Comparison of ENCODE assay signal across 18 mouse cellular contexts in the genomic region with DNA sequence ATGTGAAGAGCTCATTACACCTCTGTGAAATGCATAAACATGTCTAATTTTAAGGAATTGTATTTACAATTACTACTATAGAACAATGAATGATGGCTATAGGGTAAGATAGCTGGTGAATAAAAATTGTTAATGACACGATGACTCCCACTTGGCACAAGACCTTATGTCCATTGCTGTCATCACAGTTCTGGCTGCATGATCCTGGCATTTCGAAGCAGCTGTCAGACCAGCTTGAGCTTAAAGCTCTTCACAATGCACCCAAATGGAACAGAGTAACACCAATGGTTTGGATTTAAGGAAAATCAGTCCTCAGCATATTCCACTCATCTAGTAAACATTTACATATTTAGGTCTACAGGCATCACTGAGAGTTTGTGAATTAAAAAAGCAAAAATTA.
"Had no signal": no experiment of that assay in that cellular context is flagged by ENCODE, and none has a peak within 500 bp of the region (broad histone marks: within the 10 kb centered on the region; RNA-seq: fewer than 3 reads in every experiment).

No protein-coding gene starts in this region.

- H3K27me3 ChIP-seq: liver, embryonic 15.5 days; lung, embryonic 15.5 days; megakaryocyte, embryonic 14.5 days; midbrain, embryonic 13.5 days; midbrain, embryonic 15.5 days; neural tube, embryonic 12.5 days; stomach, embryonic 15.5 days had no signal

- H3K4me1 ChIP-seq: liver, embryonic 15.5 days; lung, embryonic 15.5 days; megakaryocyte, embryonic 14.5 days; midbrain, embryonic 15.5 days; neural tube, embryonic 12.5 days; stomach, embryonic 15.5 days had no signal

- H3K36me3 ChIP-seq: liver, embryonic 15.5 days; lung, embryonic 15.5 days; midbrain, embryonic 13.5 days; midbrain, embryonic 15.5 days; neural tube, embryonic 12.5 days; stomach, embryonic 15.5 days had no signal

- ATAC-seq: liver, postnatal 0 days; lung, postnatal 0 days; midbrain, embryonic 13.5 days; midbrain, embryonic 15.5 days had no signal

- H3K4me3 ChIP-seq: liver, embryonic 15.5 days; lung, embryonic 15.5 days; megakaryocyte, embryonic 14.5 days; midbrain, embryonic 13.5 days; midbrain, embryonic 15.5 days; neural tube, embryonic 12.5 days; stomach, embryonic 15.5 days had no signal

- H3K9ac ChIP-seq: liver, embryonic 15.5 days; liver, postnatal 0 days; lung, embryonic 15.5 days; midbrain, embryonic 13.5 days; midbrain, embryonic 15.5 days; neural tube, embryonic 12.5 days; stomach, embryonic 15.5 days had no signal

- DNase-seq: liver, postnatal 0 days; lung, adult 2 months; lung, postnatal 14 days; lung, postnatal 36 days; right cerebral cortex, postnatal 14 days; thymus, adult 2 months; thymus, postnatal 36 days had no signal

- H3K27ac ChIP-seq: liver, embryonic 15.5 days; lung, embryonic 15.5 days; macrophage; midbrain, embryonic 13.5 days; midbrain, embryonic 15.5 days; neural tube, embryonic 12.5 days; stomach, embryonic 15.5 days; stomach, postnatal 0 days had no signal

- H3K4me2 ChIP-seq: liver, embryonic 15.5 days; lung, embryonic 15.5 days; midbrain, embryonic 11.5 days; midbrain, embryonic 13.5 days; midbrain, embryonic 15.5 days; neural tube, embryonic 12.5 days; stomach, embryonic 15.5 days had no signal

- H3K9me3 ChIP-seq: liver, embryonic 15.5 days; lung, embryonic 15.5 days; megakaryocyte, embryonic 14.5 days; midbrain, embryonic 13.5 days; midbrain, embryonic 15.5 days; neural tube, embryonic 12.5 days; stomach, embryonic 15.5 days had no signal
